Mouse (Mus musculus) neural tube, embryonic 11.5 days (tissue): Measurements from ENCODE around the gene Csrp2. TPM values are rescaled to one million over a fixed set of nuclear protein-coding genes. Genes with fewer than 3 reads are reported as not detected.

Source experiments
- ATAC-seq: fragments of 200-750 bp; cut with Nextera tagmentation; 2 replicates; pipeline ENCODE4 v1.8.0; 2017; ENCODE audit warnings: moderate number of reproducible peaks, mild to moderate bottlenecking, moderate TSS enrichment, moderate library complexity; ENCODE audit not compliant: insufficient read depth, low FRiP score, low TSS enrichment
- DNase-seq: peaks from one replicate; pipeline ENCODE4 v3.0.0-alpha.2; 2015; ENCODE audit warnings: low spot score
- H3K27ac ChIP-seq: fragments of 300-500 bp; sonication (generic); 2 replicates; pipeline ENCODE4 v1.5.1; 2014; ENCODE audit warnings: low read depth, mild to moderate bottlenecking, low read length
- H3K27me3 ChIP-seq: fragments of 300-500 bp; sonication (generic); 2 replicates; pipeline ENCODE4 v1.6.1; 2014; ENCODE audit warnings: mild to moderate bottlenecking, low read length, mixed read lengths; ENCODE audit not compliant: control insufficient read depth, insufficient read depth
- H3K36me3 ChIP-seq: fragments of 300-500 bp; sonication (generic); 2 replicates; pipeline ENCODE4 v1.6.1; 2014; ENCODE audit warnings: mild to moderate bottlenecking, low read length, moderate library complexity, mixed read lengths; ENCODE audit not compliant: control insufficient read depth, insufficient read depth
- H3K4me1 ChIP-seq: fragments of 300-500 bp; sonication (generic); 2 replicates; pipeline ENCODE4 v1.6.1; 2014; ENCODE audit warnings: low read length, mixed read lengths; ENCODE audit not compliant: control insufficient read depth, insufficient read depth
- H3K4me2 ChIP-seq: fragments of 300-500 bp; sonication (generic); 2 replicates; pipeline ENCODE4 v1.6.1; 2014; ENCODE audit warnings: low read depth, mild to moderate bottlenecking, moderate library complexity
- H3K4me3 ChIP-seq: fragments of 300-500 bp; sonication (generic); 2 replicates; pipeline ENCODE4 v1.5.1; 2014; ENCODE audit warnings: low read depth, low read length
- H3K9ac ChIP-seq: fragments of 300-500 bp; sonication (generic); 2 replicates; pipeline ENCODE4 v1.6.1; 2014; ENCODE audit warnings: mild to moderate bottlenecking, low read length
- H3K9me3 ChIP-seq: fragments of 300-500 bp; sonication (generic); 2 replicates; pipeline ENCODE4 v1.6.1; 2016; ENCODE audit warnings: low read length; ENCODE audit not compliant: control insufficient read depth
- WGBS: fragments of 180-500 bp; shearing (Covaris S2); extraction: QIAGEN DNeasy Blood & Tissue Kit; methylation state at CpG from one replicate; pipeline ENCODE4 v1.1.7; 2014; 5-methylcytosine and 5-hydroxymethylcytosine counted together
- polyA plus RNA-seq: library from polyadenylated mRNA; unstranded; fragments of >200 nt; fragmentation: Nextera tagmentation; extraction: Ambion mirVana; gene quantifications from 2 replicates; pipeline ENCODE4 v1.2.1, GENCODE M21; 2014

The Csrp2 gene
- polyA plus RNA-seq, result 152 and 165 TPM in 2 replicates

DNA sequence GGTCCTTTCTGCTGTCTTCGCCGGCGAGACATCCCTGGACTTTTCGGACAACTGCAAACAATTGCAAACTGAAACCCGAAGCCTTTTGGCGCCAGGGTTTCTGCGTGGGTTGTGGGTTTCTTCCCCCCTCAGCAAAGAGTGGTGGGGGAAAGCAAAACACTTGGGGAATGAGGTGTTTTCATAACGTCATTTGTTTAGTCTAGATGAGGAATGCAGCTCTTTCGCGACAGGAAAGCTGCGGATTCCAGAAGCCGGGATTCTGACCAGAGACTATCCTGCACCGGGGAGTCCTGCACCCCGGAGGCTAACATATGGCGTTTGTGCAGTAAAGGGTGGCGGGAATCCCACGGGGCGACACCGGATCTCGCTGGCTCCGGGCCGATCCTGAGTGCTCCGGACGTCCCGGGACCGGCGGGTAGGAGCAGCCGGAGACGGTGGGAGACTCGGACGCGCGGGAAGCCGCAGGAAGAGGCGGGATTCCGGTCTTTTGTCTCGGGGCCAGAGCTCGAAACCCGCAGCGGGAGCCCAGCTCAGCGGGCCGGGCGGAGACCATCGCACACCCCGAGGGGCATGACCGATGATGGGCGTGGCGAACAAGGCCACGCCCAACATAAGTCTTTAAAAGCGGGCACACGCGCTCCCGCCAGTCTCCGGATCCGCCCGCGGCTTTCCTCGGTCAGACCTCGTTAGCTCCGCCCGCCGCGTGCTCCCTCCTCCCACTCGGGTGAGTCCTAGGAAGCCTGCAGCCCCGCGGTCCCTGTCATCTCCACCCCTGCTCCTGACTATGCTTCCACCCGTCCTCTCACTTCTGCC is at the start of gene Csrp2:
Gene Csrp2, plus strand, starts transcription at position 259 of the 813 bp plus-strand sequence.
- under 1% methylated on average over 67 of the region's 67 CpGs for WGBS
- ATAC-seq (peak; percentile 96), DNase-seq (peak; percentile 95)
- H3K36me3 ChIP-seq, result no peaks in the 10 kb centered on the region
- peak within 1 kb of the TSS; percentile 83 for H3K9ac ChIP-seq
- H3K4me2 ChIP-seq, result peak within 1 kb of the TSS; percentile 84
- no peaks in the 10 kb centered on the region for H3K27me3 ChIP-seq
- peak within 1 kb of the TSS; percentile 69 for H3K4me3 ChIP-seq
- H3K27ac ChIP-seq, result peak within 1 kb of the TSS; percentile 91
- peaks cover 8% of the 10 kb centered on the region for H3K4me1 ChIP-seq
- H3K9me3 ChIP-seq, result no peaks in the 10 kb centered on the region

DNA sequence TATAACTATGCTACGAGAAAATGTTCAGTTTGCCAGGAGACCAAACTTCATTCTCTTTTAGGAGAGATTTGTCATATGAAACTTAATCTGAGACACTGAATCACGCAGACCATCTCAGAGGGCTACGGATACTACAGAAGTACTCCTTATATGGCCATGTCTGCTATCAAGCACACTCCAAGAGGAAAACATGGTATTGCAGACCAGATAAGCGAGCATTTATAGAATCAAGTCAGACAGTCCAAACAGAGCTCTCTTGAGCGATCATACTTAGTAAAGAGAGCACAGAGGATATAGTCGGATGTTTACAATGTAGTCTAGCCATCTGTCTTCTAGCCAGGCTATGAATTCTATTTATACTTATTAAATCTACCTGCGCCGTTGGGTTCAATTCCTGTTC is 44.7 kb upstream of the Csrp2 start:
- H3K9ac ChIP-seq, result no peak overlapping the region
- no peaks in the 10 kb centered on the region for H3K9me3 ChIP-seq
- WGBS, result 95% methylated on average over 8 of the region's 8 CpGs
- H3K4me1 ChIP-seq, result peaks cover 7% of the 10 kb centered on the region; the same call in 1 of the 2 replicates
- DNase-seq (no peak), ATAC-seq (no peak)
- H3K36me3 ChIP-seq, result no peaks in the 10 kb centered on the region
- H3K27ac ChIP-seq, result no peak overlapping the region
- H3K4me2 ChIP-seq, result no peak overlapping the region
- H3K27me3 ChIP-seq, result no peaks in the 10 kb centered on the region
- H3K4me3 ChIP-seq, result no peak overlapping the region

DNA sequence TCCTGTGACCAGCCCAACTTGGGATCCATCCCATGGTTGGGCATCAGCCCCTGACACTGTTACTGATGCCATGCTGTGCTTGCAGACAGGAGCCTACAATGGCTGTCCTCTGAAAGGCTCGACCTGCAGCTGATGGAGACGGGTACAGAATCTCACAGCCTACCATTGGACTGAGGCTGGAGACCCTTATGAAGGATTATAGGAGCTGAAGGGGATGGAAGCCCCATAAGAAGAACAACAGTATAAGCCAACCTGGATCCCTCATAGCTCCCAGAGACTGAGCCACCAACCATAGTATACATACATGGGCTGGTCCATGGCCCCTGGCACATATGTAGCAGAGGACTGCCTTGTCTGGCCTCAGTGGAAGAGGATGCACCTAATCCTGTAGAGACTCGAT is 42.6 kb upstream of the Csrp2 start:
- H3K9me3 ChIP-seq, result no peaks in the 10 kb centered on the region
- no peak overlapping the region for H3K4me2 ChIP-seq
- ATAC-seq (no peak), DNase-seq (no peak)
- WGBS, result 96% methylated on average over 3 of the region's 3 CpGs
- no peak overlapping the region for H3K27ac ChIP-seq
- H3K4me3 ChIP-seq, result no peak overlapping the region
- H3K9ac ChIP-seq, result no peak overlapping the region
- H3K36me3 ChIP-seq, result no peaks in the 10 kb centered on the region
- H3K27me3 ChIP-seq, result no peaks in the 10 kb centered on the region
- peaks cover 7% of the 10 kb centered on the region; the same call in 1 of the 2 replicates for H3K4me1 ChIP-seq

DNA sequence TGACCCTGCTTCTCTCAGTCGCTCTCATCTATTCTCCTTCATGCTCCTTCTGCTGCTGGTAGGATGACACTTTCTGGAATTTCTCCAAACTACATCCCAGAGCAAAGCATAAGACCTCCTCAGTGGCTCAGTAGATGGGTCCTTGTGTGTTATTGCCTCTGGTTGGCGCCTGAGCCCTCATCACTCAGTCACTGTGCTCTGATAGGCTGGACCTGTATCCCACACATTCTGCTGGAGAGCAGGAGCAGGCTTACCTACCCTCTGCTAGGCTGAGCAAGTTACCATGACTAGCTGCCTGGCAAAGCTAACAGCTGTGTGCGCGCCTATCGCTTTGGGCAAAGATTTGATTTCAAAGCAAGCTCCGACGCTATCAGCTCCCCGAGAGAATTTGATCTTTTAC is 41.7 kb upstream of the Csrp2 start:
- Histone ChIP-seq H3K4me3 (no peak overlapping the region), H3K4me2 (no peak overlapping the region), H3K27ac (no peak overlapping the region), H3K9ac (no peak overlapping the region), H3K36me3 (no peaks in the 10 kb centered on the region), H3K9me3 (no peaks in the 10 kb centered on the region), H3K27me3 (no peaks in the 10 kb centered on the region), H3K4me1 (peaks cover 7% of the 10 kb centered on the region; the same call in 1 of the 2 replicates)
- DNase-seq, result no peak
- 82% methylated on average over 8 of the region's 8 CpGs for WGBS
- ATAC-seq, result no peak

DNA sequence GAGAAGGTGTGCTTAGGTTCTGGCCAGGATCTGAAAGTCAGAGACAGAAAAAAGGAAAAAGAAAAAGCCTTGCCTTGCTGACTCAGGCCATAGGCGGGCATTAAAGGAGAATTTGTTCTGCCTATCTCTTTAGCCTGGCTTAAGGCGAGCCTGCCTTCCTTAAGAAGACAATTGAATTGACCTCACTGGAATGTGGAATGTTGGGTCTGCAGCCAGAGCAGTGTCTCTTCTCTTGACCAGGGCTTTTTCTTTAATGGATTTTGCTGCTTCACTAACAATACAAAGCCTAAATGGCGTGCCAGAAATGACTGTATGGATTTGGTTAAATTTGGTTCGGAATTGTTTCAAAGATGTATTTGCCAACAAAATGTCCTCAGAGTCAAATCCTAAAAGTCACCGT is 40.9 kb upstream of the Csrp2 start:
- Histone ChIP-seq H3K4me1 (peaks cover 7% of the 10 kb centered on the region; the same call in 1 of the 2 replicates), H3K4me3 (no peak overlapping the region), H3K27ac (no peak overlapping the region), H3K27me3 (no peaks in the 10 kb centered on the region), H3K36me3 (no peaks in the 10 kb centered on the region), H3K9ac (no peak overlapping the region), H3K9me3 (no peaks in the 10 kb centered on the region), H3K4me2 (no peak overlapping the region)
- 31% methylated on average over 5 of the region's 5 CpGs for WGBS
- DNase-seq (no peak), ATAC-seq (no peak)

DNA sequence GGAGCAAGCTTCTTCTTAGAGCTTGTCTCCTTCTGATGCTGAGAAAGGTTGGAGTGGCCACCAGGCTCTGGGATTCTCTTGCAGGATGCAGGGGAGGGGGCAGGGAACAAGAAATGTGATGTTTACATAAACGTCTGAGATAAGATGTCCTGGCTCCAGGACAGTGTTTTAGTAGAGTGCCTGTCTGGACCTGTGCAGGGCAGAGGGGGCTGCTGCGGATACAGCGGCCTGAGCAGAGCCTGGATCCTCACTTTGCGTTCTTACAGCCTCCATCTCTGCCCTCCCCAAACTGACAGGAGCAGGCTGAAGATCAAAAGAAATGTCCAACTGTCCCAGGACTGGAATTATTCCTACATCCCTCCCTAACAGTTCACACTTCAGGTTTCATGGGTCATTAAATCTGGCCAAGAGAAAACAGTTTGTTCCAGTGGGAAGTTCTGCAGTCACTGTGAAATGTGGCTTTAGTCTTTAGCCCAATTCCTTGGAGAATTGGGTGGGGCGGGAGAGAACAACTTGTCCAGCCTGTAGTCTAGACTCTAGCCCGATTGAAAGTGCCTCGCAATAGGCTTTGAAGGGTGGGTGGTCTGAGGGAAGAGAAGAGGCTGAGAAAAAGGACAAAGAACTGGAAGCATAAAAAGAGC is 40.0 kb upstream of the Csrp2 start:
- Histone ChIP-seq H3K9ac (no peak overlapping the region), H3K4me2 (no peak overlapping the region), H3K4me3 (no peak overlapping the region), H3K36me3 (no peaks in the 10 kb centered on the region), H3K27me3 (no peaks in the 10 kb centered on the region), H3K4me1 (peaks cover 7% of the 10 kb centered on the region; the same call in 1 of the 2 replicates), H3K9me3 (no peaks in the 10 kb centered on the region), H3K27ac (no peak overlapping the region)
- ATAC-seq, result peak; percentile 53
- no peak for DNase-seq
- WGBS, result 5% methylated on average over 7 of the region's 7 CpGs

DNA sequence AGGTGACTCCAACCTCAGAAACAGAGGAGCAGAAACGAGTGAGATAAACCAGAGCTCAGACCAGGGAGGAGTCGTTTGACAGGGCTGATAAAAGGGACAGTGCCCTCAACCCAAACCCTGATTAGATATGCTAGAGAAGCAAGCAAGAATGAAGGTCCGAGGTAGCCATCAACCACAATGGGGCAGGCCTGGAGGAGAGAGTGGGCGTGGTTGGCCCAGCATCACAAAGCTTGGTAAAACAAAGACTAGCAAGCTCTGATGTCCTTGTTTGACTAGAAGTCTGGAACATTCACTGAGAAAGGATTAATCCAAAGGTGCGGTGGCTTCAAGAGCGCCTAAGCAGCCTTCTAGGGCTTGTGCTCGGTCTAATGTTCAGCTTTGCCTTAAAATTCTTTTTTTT is 38.2 kb upstream of the Csrp2 start:
- ATAC-seq, result no peak
- no peak overlapping the region for H3K9ac ChIP-seq
- H3K27me3 ChIP-seq, result no peaks in the 10 kb centered on the region
- no peaks in the 10 kb centered on the region for H3K36me3 ChIP-seq
- H3K4me3 ChIP-seq, result no peak overlapping the region
- H3K9me3 ChIP-seq, result no peaks in the 10 kb centered on the region
- no peak overlapping the region for H3K4me2 ChIP-seq
- H3K27ac ChIP-seq, result no peak overlapping the region
- 75% methylated on average over 7 of the region's 7 CpGs for WGBS
- H3K4me1 ChIP-seq, result peaks cover 7% of the 10 kb centered on the region; the same call in 1 of the 2 replicates
- no peak for DNase-seq

DNA sequence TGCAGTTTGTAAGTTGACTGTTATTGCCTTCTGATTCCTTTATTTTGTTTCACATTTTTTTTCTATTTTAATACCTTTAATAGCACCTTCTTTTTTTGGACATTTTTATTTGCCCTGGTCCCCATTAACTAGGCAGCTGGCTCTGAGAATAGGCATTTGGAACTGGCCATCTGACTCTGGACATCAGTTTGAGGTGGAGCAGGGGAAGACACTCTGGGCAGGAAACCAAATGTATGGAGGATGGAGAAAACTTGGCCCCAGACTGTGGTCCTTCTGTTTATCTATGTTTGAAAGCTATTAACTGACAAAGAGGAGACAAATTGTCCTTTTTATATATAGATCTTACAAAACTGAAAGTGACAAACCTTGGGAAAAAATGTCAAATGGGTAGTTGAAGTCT is 36.9 kb upstream of the Csrp2 start:
- DNase-seq, result no peak
- Histone ChIP-seq H3K4me1 (peaks cover 7% of the 10 kb centered on the region; the same call in 1 of the 2 replicates), H3K4me3 (no peak overlapping the region), H3K36me3 (no peaks in the 10 kb centered on the region), H3K4me2 (no peak overlapping the region), H3K9me3 (no peaks in the 10 kb centered on the region), H3K27ac (no peak overlapping the region), H3K27me3 (no peaks in the 10 kb centered on the region), H3K9ac (no peak overlapping the region)
- no peak for ATAC-seq
